Mouse (Mus musculus): Measurements from ENCODE around the gene Slc9a9.

DNA sequence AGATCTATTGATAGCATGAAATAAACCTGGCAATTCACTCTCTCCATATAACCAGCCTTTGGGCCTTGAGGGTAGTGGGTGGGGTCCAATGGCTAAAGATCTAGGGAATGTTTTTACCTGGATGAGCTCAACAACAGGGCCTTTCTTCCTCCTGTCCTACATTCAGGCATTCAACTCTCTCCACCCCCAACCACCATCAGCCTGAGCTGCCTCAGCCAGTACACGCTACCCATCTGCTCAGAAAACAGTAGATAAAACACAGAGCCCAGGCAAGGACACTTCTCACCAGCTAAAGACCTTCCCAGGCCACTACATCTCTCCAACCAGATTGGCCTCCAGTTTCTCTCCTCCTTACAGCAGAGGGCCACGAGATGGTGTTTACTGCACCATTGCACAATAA, 510.3 kb downstream of the Slc9a9 start:
- no peak for TF ChIP-seq CTCF (IDR thresholded peaks at IDR 0.05; ENCODE audit: control insufficient read depth, insufficient read depth, low read length)
- TF ChIP-seq POLR2A (IDR thresholded peaks at IDR 0.05; ENCODE audit: borderline replicate concordance, control insufficient read depth, low read depth, low read length), result no peak

Data from bone marrow, adult 2 months (tissue).